Mouse (Mus musculus) regulatory T cell (primary cell): Measurements from ENCODE around the gene Rnf32.

ENCODE experiments used
- in situ Hi-C: fragments of 300-600 bp; cut with MboI, MseI; formaldehyde crosslinking; loops from one replicate; pipeline ENCODE4 v1.15.1; 2025; ENCODE audit warnings: high pct_unique_total_duplicates

Rnf32 gene

GRCm38 (mm10) chr5:29273426-29273825 lies 77.6 kb downstream of the Rnf32 start:
- in situ Hi-C loops, result loop anchor here (10.0 kb wide), 1 partner anchor 149 kb away; no protein-coding TSS in a partner anchor

- in situ Hi-C loops, result loop anchor here (10.0 kb wide), 1 partner anchor 150 kb away; no protein-coding TSS in a partner anchor
Observed at GRCm38 (mm10) chr5:29274746-29275145, 79.0 kb downstream of the Rnf32 start.
